Mouse (Mus musculus): Measurements from ENCODE around the gene Mrpl27. TPM values are rescaled to one million over a fixed set of nuclear protein-coding genes. Genes with fewer than 3 reads are reported as not detected.

Gene Mrpl27
- 17.8 TPM for total RNA-seq (2023)

GRCm38 (mm10) chr11:94653663-94654436 lies at the start of gene Mrpl27, which contains the start of gene Eme1:
Gene Mrpl27 (plus strand): TSS chr11:94653767.
Gene Eme1 (minus strand): TSS chr11:94653964.

GRCm38 (mm10) chr11:94629199-94629883 lies 24.2 kb upstream of the Mrpl27 start, which contains the start of gene Lrrc59:
Gene Lrrc59 (plus strand): TSS chr11:94629767.

GRCm38 (mm10) chr11:94676754-94677606 lies 23.4 kb downstream of the Mrpl27 start, which contains the start of gene Xylt2:
Gene Xylt2 (minus strand): TSS chr11:94677515.

GRCm38 (mm10) chr11:94704472-94704871 lies 50.9 kb downstream of the Mrpl27 start, which contains the start of gene Gm11541:
Gene Gm11541 (minus strand): TSS chr11:94704499.

Other genes starting within 250 kb of the Mrpl27 start
- gene Cacna1g, start 179.6 kb upstream of the Mrpl27 start, total RNA-seq (2023), result not detected
- gene Spata20, start 167.6 kb upstream of the Mrpl27 start, total RNA-seq (2023), result not detected
- gene Epn3, start 153.8 kb upstream of the Mrpl27 start, total RNA-seq (2023), result not detected
- gene Mycbpap, start 132.0 kb upstream of the Mrpl27 start, total RNA-seq (2023), result 2.6 TPM
- 4.6 TPM for gene Rsad1, start 104.5 kb upstream of the Mrpl27 start, total RNA-seq (2023)
- not detected for gene Chad, start 88.7 kb upstream of the Mrpl27 start, total RNA-seq (2023)
- 16.1 TPM for gene Acsf2, start 51.9 kb upstream of the Mrpl27 start, total RNA-seq (2023)
- gene Lrrc59, start 24.0 kb upstream of the Mrpl27 start, total RNA-seq (2023), result 47.9 TPM
- 0.68 TPM for gene Eme1, start 197 bp downstream of the Mrpl27 start, total RNA-seq (2023)
- 59.2 TPM for gene Xylt2, start 23.7 kb downstream of the Mrpl27 start, total RNA-seq (2023)
- not detected for gene Gm11541, start 50.7 kb downstream of the Mrpl27 start, total RNA-seq (2023)
- gene Cdc34b, start 88.0 kb downstream of the Mrpl27 start, total RNA-seq (2023), result not detected
- gene Tmem92, start 128.9 kb downstream of the Mrpl27 start, total RNA-seq (2023), result not detected

Measured in CD4-positive naive resting alpha-beta T cell, adult 57 days (primary cell).